Mouse (Mus musculus) heart, embryonic 13.5 days (tissue): ENCODE results near the gene Gemin5. TPM values are rescaled to one million over a fixed set of nuclear protein-coding genes. Genes with fewer than 3 reads are reported as not detected.

Source experiments
- ATAC-seq: fragments of 200-750 bp; cut with Nextera tagmentation; 2 replicates; pipeline ENCODE4 v1.8.0; 2017; ENCODE audit warnings: moderate TSS enrichment; ENCODE audit not compliant: insufficient number of reproducible peaks, low FRiP score, low TSS enrichment; ENCODE audit errors: extremely low read depth
- H3K27ac ChIP-seq: fragments of 300-500 bp; sonication (generic); replicated peaks from 2 replicates; pipeline ENCODE4 v1.5.1; 2015; ENCODE audit warnings: moderate library complexity, mild to moderate bottlenecking, inconsistent platforms
- H3K27me3 ChIP-seq: fragments of 300-500 bp; sonication (generic); replicated peaks from 2 replicates; pipeline ENCODE4 v1.6.1; 2015; ENCODE audit warnings: mild to moderate bottlenecking, inconsistent platforms
- H3K36me3 ChIP-seq: fragments of 300-500 bp; sonication (generic); 2 replicates; pipeline ENCODE4 v1.6.1; 2015; ENCODE audit warnings: mild to moderate bottlenecking, inconsistent platforms
- H3K4me1 ChIP-seq: fragments of 300-500 bp; sonication (generic); 2 replicates; pipeline ENCODE4 v1.6.1; 2015; ENCODE audit warnings: inconsistent platforms
- H3K4me2 ChIP-seq: fragments of 300-500 bp; sonication (generic); 2 replicates; pipeline ENCODE4 v1.6.1; 2015; ENCODE audit warnings: inconsistent platforms, mild to moderate bottlenecking, moderate library complexity
- H3K4me3 ChIP-seq: fragments of 300-500 bp; sonication (generic); 2 replicates; pipeline ENCODE4 v1.5.1; 2015; ENCODE audit warnings: moderate library complexity, mild to moderate bottlenecking, inconsistent platforms
- H3K9ac ChIP-seq: fragments of 300-500 bp; sonication (generic); 2 replicates; pipeline ENCODE4 v1.6.1; 2015; ENCODE audit warnings: inconsistent platforms, mild to moderate bottlenecking, moderate library complexity
- H3K9me3 ChIP-seq: fragments of 300-500 bp; sonication (generic); 2 replicates; pipeline ENCODE4 v1.6.1; 2016; ENCODE audit warnings: inconsistent platforms
- WGBS: fragments of 180-500 bp; shearing (Covaris S2); methylation state at CpG from one replicate; pipeline ENCODE4 v1.1.7; 2015; ENCODE audit warnings: mixed read lengths; 5-methylcytosine and 5-hydroxymethylcytosine counted together
- polyA plus RNA-seq: library from polyadenylated mRNA; unstranded; fragments of >200 nt; fragmentation: Nextera tagmentation; extraction: Ambion mirVana; gene quantifications from 2 replicates; pipeline ENCODE4 v1.2.1, GENCODE M21; 2015

The Gemin5 gene
- polyA plus RNA-seq, 1 experiment from 2014 or later = 13.5 TPM

DNA sequence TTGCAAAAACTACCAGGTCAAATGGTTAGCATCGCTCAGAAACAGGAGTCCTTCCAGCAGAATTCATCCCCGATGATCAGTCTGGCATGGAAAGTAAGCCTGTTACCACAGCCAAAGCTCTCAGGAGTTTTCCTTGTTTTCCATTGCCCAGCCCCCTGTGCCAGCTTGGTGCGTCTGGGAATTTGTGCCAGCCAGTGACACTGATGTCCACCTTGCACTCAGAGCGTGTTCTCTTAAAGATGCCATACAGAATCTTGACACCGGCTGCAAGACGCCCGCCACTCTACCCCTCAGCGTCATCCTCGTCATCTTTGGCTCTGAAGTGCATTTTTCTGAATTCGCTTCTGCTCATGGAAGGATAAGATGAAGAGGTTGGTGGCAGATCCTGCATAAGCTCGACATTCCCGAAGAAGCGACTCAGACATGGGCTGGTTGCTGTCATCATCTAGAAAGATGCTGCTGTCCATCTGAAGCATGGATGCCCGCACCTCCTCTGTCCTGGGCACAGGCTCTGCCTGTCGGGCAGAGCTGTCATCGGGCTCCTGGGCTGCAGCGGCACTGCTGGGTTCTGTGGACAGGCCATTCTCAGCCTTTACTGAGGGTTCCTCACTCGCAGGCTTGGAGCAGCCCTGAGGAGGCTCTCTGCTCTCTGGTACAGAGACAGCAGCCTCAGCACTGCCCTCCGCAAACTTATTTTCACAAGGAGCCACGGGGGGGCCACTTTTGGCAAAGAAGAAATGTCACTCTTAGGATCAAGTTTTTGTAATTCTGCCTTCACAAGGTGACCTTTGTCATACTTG is 71.3 kb downstream of the Gemin5 start:
- no peak for ATAC-seq
- Histone ChIP-seq H3K9me3 (no peaks in the 10 kb centered on the region), H3K4me1 (peaks cover 17% of the 10 kb centered on the region), H3K4me3 (peak overlapping the region; percentile 54), H3K27ac (no peak overlapping the region), H3K9ac (peak overlapping the region; percentile 79; the same call in 1 of the 2 replicates), H3K4me2 (peak overlapping the region; percentile 83), H3K36me3 (no peaks in the 10 kb centered on the region), H3K27me3 (peaks cover 33% of the 10 kb centered on the region)
- WGBS = 38% methylated on average over 20 of the region's 20 CpGs

DNA sequence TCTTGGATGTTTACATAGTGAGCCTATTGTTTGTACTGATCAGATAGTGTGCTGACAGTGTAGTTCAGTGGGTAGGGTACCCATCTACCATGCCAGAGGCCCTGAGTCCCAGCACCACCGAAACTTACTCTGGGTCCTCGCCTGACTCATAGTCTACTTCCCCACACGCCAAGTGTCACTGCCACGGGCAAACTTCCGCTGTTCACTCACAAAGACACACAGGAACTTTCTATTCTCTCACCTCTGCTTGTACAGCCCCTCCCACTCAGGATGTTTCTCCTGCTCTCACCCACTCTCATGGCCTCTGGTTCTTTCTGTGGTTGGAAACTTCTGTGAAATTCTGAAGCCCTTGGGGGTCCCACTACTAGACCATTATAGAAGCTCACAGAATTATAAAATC is 72.2 kb downstream of the Gemin5 start:
- Histone ChIP-seq H3K4me3 (no peak overlapping the region), H3K9ac (no peak overlapping the region), H3K4me1 (peaks cover 17% of the 10 kb centered on the region), H3K9me3 (no peaks in the 10 kb centered on the region), H3K4me2 (no peak overlapping the region), H3K27me3 (peaks cover 33% of the 10 kb centered on the region), H3K27ac (no peak overlapping the region), H3K36me3 (no peaks in the 10 kb centered on the region)
- ATAC-seq = no peak
- 72% methylated on average over 5 of the region's 5 CpGs for WGBS

DNA sequence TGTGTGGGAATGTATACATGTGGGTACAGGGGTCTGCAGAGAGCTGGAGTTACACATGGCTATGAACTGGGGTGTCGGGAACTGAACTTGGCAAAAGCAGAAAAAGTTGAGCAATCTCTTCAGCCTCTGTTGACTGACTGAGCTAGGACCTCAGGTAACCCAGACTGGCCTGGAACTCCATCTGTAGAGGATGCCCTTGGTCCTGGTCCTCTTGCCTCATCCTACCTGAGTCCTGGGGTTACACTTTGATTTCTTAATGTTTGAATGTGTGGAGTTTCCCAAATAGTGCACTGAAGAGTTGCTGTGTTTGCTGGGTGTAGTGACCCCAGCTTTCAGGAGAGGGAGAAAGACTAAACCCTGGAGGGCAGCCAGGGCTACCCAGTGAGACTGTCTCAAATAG is 72.8 kb downstream of the Gemin5 start:
- peaks cover 33% of the 10 kb centered on the region for H3K27me3 ChIP-seq
- ATAC-seq = no peak
- no peaks in the 10 kb centered on the region for H3K9me3 ChIP-seq
- no peak overlapping the region for H3K9ac ChIP-seq
- peaks cover 17% of the 10 kb centered on the region for H3K4me1 ChIP-seq
- no peaks in the 10 kb centered on the region for H3K36me3 ChIP-seq
- H3K4me3 ChIP-seq = no peak overlapping the region
- no peak overlapping the region for H3K4me2 ChIP-seq
- 89% methylated on average over 1 of the region's 1 CpGs for WGBS
- no peak overlapping the region for H3K27ac ChIP-seq

GRCm38 (mm10) chr11:58094766-58095165 is 73.6 kb downstream of the Gemin5 start:
- no peak overlapping the region for H3K4me2 ChIP-seq
- H3K27ac ChIP-seq = no peak overlapping the region
- no peaks in the 10 kb centered on the region for H3K9me3 ChIP-seq
- peaks cover 33% of the 10 kb centered on the region for H3K27me3 ChIP-seq
- WGBS = 76% methylated on average over 4 of the region's 4 CpGs
- H3K4me3 ChIP-seq = no peak overlapping the region
- H3K9ac ChIP-seq = no peak overlapping the region
- ATAC-seq = no peak
- no peaks in the 10 kb centered on the region for H3K36me3 ChIP-seq
- H3K4me1 ChIP-seq = peaks cover 17% of the 10 kb centered on the region

GRCm38 (mm10) chr11:58093021-58093528 is 75.3 kb downstream of the Gemin5 start, which contains the start of gene Gm12248:
Gm12248 (minus strand) TSS chr11:58093134.
- Histone ChIP-seq H3K4me3 (peak within 1 kb of the TSS; percentile 32), H3K27me3 (peaks cover 22% of the 10 kb centered on the region; the same call in 1 of the 2 replicates), H3K36me3 (no peaks in the 10 kb centered on the region), H3K9me3 (no peaks in the 10 kb centered on the region), H3K4me1 (peaks cover 14% of the 10 kb centered on the region), H3K9ac (peak within 1 kb of the TSS; percentile 70), H3K4me2 (peak within 1 kb of the TSS; percentile 63), H3K27ac (no peak within 1 kb of the TSS)
- WGBS = 15% methylated on average over 12 of the region's 12 CpGs
- ATAC-seq = no peak

DNA sequence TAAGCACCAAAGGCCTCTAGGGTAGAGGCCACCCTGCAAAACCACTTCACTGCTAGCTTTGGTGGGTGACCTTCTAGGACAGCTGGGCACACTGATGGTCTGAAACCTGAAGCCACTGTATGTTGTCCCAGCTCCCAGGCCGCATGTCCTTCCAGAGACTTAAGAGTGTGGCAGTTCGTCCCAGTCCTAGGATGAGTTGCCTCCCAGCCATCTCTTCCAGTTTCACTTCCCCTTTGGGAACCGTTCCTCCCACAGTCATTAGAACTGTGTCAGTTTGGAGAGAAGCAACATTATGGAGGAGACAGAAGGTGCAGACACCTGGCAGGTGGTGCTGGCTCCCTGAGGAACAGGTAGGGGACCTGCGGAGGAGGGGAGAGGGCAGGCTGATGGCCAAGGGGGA is 75.8 kb downstream of the Gemin5 start:
- H3K4me2 ChIP-seq = peak overlapping the region; percentile 63
- H3K9ac ChIP-seq = peak overlapping the region; percentile 70
- peak overlapping the region; percentile 32 for H3K4me3 ChIP-seq
- H3K27me3 ChIP-seq = peaks cover 16% of the 10 kb centered on the region; the same call in 1 of the 2 replicates
- ATAC-seq = no peak
- no peak overlapping the region for H3K27ac ChIP-seq
- no peaks in the 10 kb centered on the region for H3K9me3 ChIP-seq
- H3K36me3 ChIP-seq = no peaks in the 10 kb centered on the region
- WGBS = 31% methylated on average over 4 of the region's 4 CpGs
- H3K4me1 ChIP-seq = peaks cover 12% of the 10 kb centered on the region

DNA sequence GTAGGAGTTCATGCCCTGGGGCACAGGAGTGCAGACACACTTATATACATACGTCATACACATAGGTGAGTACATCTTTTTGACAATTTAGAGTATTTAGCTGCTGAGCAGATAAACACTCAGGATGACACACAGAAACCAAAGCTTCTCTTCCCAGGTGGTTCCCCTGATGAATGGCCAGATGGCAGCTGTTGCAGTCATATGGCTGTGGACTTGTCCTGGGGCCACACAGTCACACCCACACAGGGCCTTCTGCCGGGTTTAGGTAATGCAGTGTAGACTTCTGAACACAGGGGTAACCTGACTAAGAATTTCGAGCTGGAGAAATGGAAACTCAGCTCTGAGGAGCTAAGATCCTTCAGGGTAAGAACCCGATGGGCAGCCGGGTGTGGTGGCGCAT is 86.6 kb downstream of the Gemin5 start:
- H3K9ac ChIP-seq = no peak overlapping the region
- H3K4me1 ChIP-seq = no peaks in the 10 kb centered on the region
- no peak overlapping the region for H3K27ac ChIP-seq
- no peak overlapping the region for H3K4me2 ChIP-seq
- no peaks in the 10 kb centered on the region for H3K36me3 ChIP-seq
- no peaks in the 10 kb centered on the region for H3K27me3 ChIP-seq
- no peak overlapping the region for H3K4me3 ChIP-seq
- H3K9me3 ChIP-seq = no peaks in the 10 kb centered on the region
- 84% methylated on average over 6 of the region's 6 CpGs for WGBS
- ATAC-seq = no peak

GRCm38 (mm10) chr11:58077270-58077669 is 91.1 kb downstream of the Gemin5 start:
- no peak overlapping the region for H3K4me2 ChIP-seq

GRCm38 (mm10) chr11:58072978-58073377 is 95.4 kb downstream of the Gemin5 start:
- no peaks in the 10 kb centered on the region for H3K4me1 ChIP-seq
- H3K9ac ChIP-seq = no peak overlapping the region
- H3K9me3 ChIP-seq = no peaks in the 10 kb centered on the region
- H3K27ac ChIP-seq = no peak overlapping the region
- 66% methylated on average over 3 of the region's 3 CpGs for WGBS
- H3K4me3 ChIP-seq = no peak overlapping the region
- no peak overlapping the region for H3K4me2 ChIP-seq
- no peaks in the 10 kb centered on the region for H3K27me3 ChIP-seq
- H3K36me3 ChIP-seq = no peaks in the 10 kb centered on the region
- ATAC-seq = no peak

More at GRCm38 (mm10) chr11:58077270-58077669, 91.1 kb downstream of the Gemin5 start:
- Histone ChIP-seq H3K9ac (no peak overlapping the region), H3K9me3 (no peaks in the 10 kb centered on the region), H3K4me1 (no peaks in the 10 kb centered on the region), H3K4me3 (no peak overlapping the region), H3K27me3 (no peaks in the 10 kb centered on the region), H3K27ac (no peak overlapping the region), H3K36me3 (no peaks in the 10 kb centered on the region)
- 68% methylated on average over 4 of the region's 4 CpGs for WGBS
- ATAC-seq = no peak

Other genes starting within 250 kb of the Gemin5 start
- 11.7 and 12.8 TPM in 2 replicates for gene Larp1, start 159.5 kb downstream of the Gemin5 start, polyA plus RNA-seq
- gene Gm12248, start 75.4 kb downstream of the Gemin5 start, polyA plus RNA-seq = not detected in 2 replicates
- gene Cnot8, start 64.4 kb downstream of the Gemin5 start, polyA plus RNA-seq = 64.9 and 71.1 TPM in 2 replicates
- 103 and 114 TPM in 2 replicates for gene Mrpl22, start 3.1 kb upstream of the Gemin5 start, polyA plus RNA-seq
- 4.4 and 5.0 TPM in 2 replicates for gene Igtp, start 31.0 kb upstream of the Gemin5 start, polyA plus RNA-seq
- gene Irgm2, start 31.1 kb upstream of the Gemin5 start, polyA plus RNA-seq = 2.9 and 3.6 TPM in 2 replicates
- gene 4930438A08Rik, start 106.3 kb upstream of the Gemin5 start, polyA plus RNA-seq = not detected in 2 replicates
- gene Zfp692, start 138.5 kb upstream of the Gemin5 start, polyA plus RNA-seq = 12.4 and 15.5 TPM in 2 replicates
- 27.7 and 28.6 TPM in 2 replicates for gene Zfp672, start 161.8 kb upstream of the Gemin5 start, polyA plus RNA-seq
- gene Sh3bp5l, start 162.2 kb upstream of the Gemin5 start, polyA plus RNA-seq = 24.0 and 25.3 TPM in 2 replicates
- gene Lypd8, start 210.5 kb upstream of the Gemin5 start, polyA plus RNA-seq = not detected in 2 replicates